Comparison of ENCODE assay signal across 13 mouse cellular contexts in genomic region chr13:77528960-77529699, GRCm38 (mm10).
DNase-seq lines count a peak whose midpoint lies in the region; ATAC-seq and TF ChIP-seq lines count a peak whose summit lies in the region.
"Had no signal": no experiment of that assay in that cellular context is flagged by ENCODE, and none has a peak within 500 bp of the region (broad histone marks: within the 10 kb centered on the region; RNA-seq: fewer than 3 reads in every experiment).

No protein-coding gene starts in this region.

- no peak overlapping the region for H3K9ac ChIP-seq in forebrain, embryonic 15.5 days (replicated peaks)
- no peak overlapping the region for H3K9ac ChIP-seq in neural tube, embryonic 14.5 days (replicated peaks; ENCODE audit: low read depth, low read length)

- intact Hi-C loops in heart, postnatal 10 days (cut with DNase I): no loop called here

- no peak for DNase-seq in layer of hippocampus, adult 2 months (ENCODE audit: low spot score in 2 of 2)
- DNase-seq in layer of hippocampus, postnatal 36 days: no peak
- peak; percentile 41 for DNase-seq in mesoderm, embryonic 11.5 days (ENCODE audit: low read depth, low spot score)
- DNase-seq in heart, postnatal 10 days: no peak
- DNase-seq: cerebellum, adult 18-20 months; kidney, adult 9 months; lung, adult 18-20 months; lung, postnatal 4 days; retina, postnatal 1 day; thymus, adult 2 months had no signal

- H3K4me2 ChIP-seq in forebrain, embryonic 15.5 days (replicated peaks): no peak overlapping the region
- no peak overlapping the region for H3K4me2 ChIP-seq in neural tube, embryonic 14.5 days (ENCODE audit: low read depth, low read length)

- WGBS in forebrain, embryonic 15.5 days: 32% methylated on average over 8 of the region's 8 CpGs
- 34% methylated on average over 8 of the region's 8 CpGs for WGBS in neural tube, embryonic 14.5 days

- no peaks in the 10 kb centered on the region for H3K4me1 ChIP-seq in forebrain, embryonic 15.5 days
- H3K4me1 ChIP-seq in neural tube, embryonic 14.5 days (ENCODE audit: control insufficient read depth, insufficient read depth, low read length): no peaks in the 10 kb centered on the region

- 0 out of 2 replicates have a peak overlapping the region, but pooled peaks have one; percentile 2 for H3K27ac ChIP-seq in layer of hippocampus, adult 2 months
- no peak overlapping the region; the same call in 1 of the 2 replicates for H3K27ac ChIP-seq in forebrain, embryonic 15.5 days (replicated peaks)
- H3K27ac ChIP-seq in neural tube, embryonic 14.5 days (ENCODE audit: low read depth, low read length): no peak overlapping the region

- ATAC-seq in forebrain, embryonic 15.5 days (replicated peaks): peak; percentile 53; the same call in 1 of the 2 replicates
- peak; percentile 71 for ATAC-seq in neural tube, embryonic 14.5 days (ENCODE audit: low read depth)
- ATAC-seq in monocyte, adult 5-6 weeks (replicated peaks; ENCODE audit: insufficient number of reproducible peaks, low FRiP score, low TSS enrichment, poor library complexity, severe bottlenecking): no peak

- H3K4me3 ChIP-seq in layer of hippocampus, adult 2 months: no peak overlapping the region
- H3K4me3 ChIP-seq in forebrain, embryonic 15.5 days: no peak overlapping the region
- H3K4me3 ChIP-seq in neural tube, embryonic 14.5 days (ENCODE audit: low read depth, low read length): no peak overlapping the region

- H3K27me3 ChIP-seq in forebrain, embryonic 15.5 days: no peaks in the 10 kb centered on the region
- H3K27me3 ChIP-seq in neural tube, embryonic 14.5 days (ENCODE audit: control insufficient read depth, insufficient read depth, low read length): no peaks in the 10 kb centered on the region

- H3K9me3 ChIP-seq in forebrain, embryonic 15.5 days: no peaks in the 10 kb centered on the region
- H3K9me3 ChIP-seq in neural tube, embryonic 14.5 days (ENCODE audit: control insufficient read depth, low read length): no peaks in the 10 kb centered on the region

- TF ChIP-seq CTCF in layer of hippocampus, adult 2 months (conservative IDR thresholded peaks at IDR 0.05): no peak

- H3K36me3 ChIP-seq in forebrain, embryonic 15.5 days: no peaks in the 10 kb centered on the region
- no peaks in the 10 kb centered on the region for H3K36me3 ChIP-seq in neural tube, embryonic 14.5 days (ENCODE audit: control insufficient read depth, insufficient read depth, low read length)
